Mouse (Mus musculus) lung, postnatal 25 days (tissue): Measurements from ENCODE around the gene Dhx30.
"Not testable (repeated sequence)": the region's sequence is repeated elsewhere in the genome, so short reads cannot be mapped to it uniquely, and the experiment has no call there.

Source experiments
- DNase-seq: peaks from one replicate; pipeline ENCODE4 v3.0.0; 2022; ENCODE audit warnings: low spot score

Dhx30 gene

GRCm38 (mm10) chr9:110117779-110118139, at the start of gene Dhx30:
Dhx30 (minus strand) TSS chr9:110117830.
- DNase-seq = no peak

GRCm38 (mm10) chr9:110163071-110163470, 45.4 kb upstream of the Dhx30 start:
- DNase-seq = no peak

GRCm38 (mm10) chr9:110162441-110162840, 44.8 kb upstream of the Dhx30 start:
- DNase-seq = no peak

- not testable (repeated sequence) for DNase-seq
Measured at GRCm38 (mm10) chr9:110160486-110160885, 42.9 kb upstream of the Dhx30 start.

GRCm38 (mm10) chr9:110159036-110159435, 41.4 kb upstream of the Dhx30 start:
- DNase-seq = no peak

- DNase-seq = no peak
Measured at GRCm38 (mm10) chr9:110148598-110148997, 31.0 kb upstream of the Dhx30 start.

GRCm38 (mm10) chr9:110142097-110142496, 24.5 kb upstream of the Dhx30 start:
- no peak for DNase-seq

- no peak for DNase-seq
Measured at GRCm38 (mm10) chr9:110139119-110139518, 21.5 kb upstream of the Dhx30 start.

- DNase-seq = no peak
Measured at GRCm38 (mm10) chr9:110134176-110134575, 16.5 kb upstream of the Dhx30 start.

GRCm38 (mm10) chr9:110132921-110133320, 15.3 kb upstream of the Dhx30 start:
- no peak for DNase-seq

GRCm38 (mm10) chr9:110132201-110132605, 14.6 kb upstream of the Dhx30 start:
- DNase-seq = no peak

GRCm38 (mm10) chr9:110131525-110132197, 14.0 kb upstream of the Dhx30 start:
- peak; percentile 99 for DNase-seq

- DNase-seq = no peak
Measured at GRCm38 (mm10) chr9:110130896-110131524, 13.4 kb upstream of the Dhx30 start.

- not testable (repeated sequence) for DNase-seq
Measured at GRCm38 (mm10) chr9:110124008-110124540, 6.4 kb upstream of the Dhx30 start.

GRCm38 (mm10) chr9:110123322-110123721, 5.7 kb upstream of the Dhx30 start:
- DNase-seq = no peak

GRCm38 (mm10) chr9:110121424-110121823, 3.8 kb upstream of the Dhx30 start:
- no peak for DNase-seq

GRCm38 (mm10) chr9:110118249-110118648, 619 bp upstream of the Dhx30 start:
- no peak for DNase-seq

GRCm38 (mm10) chr9:110116977-110117778, 452 bp downstream of the Dhx30 start, which contains the start of gene Smarcc1:
Smarcc1 (plus strand) TSS chr9:110117708.
- peak; percentile 86 for DNase-seq

GRCm38 (mm10) chr9:110116353-110116976, 1.2 kb downstream of the Dhx30 start:
- DNase-seq = no peak

- DNase-seq = peak; percentile 92
Measured at GRCm38 (mm10) chr9:110100627-110101600, 16.7 kb downstream of the Dhx30 start.

- no peak for DNase-seq
Measured at GRCm38 (mm10) chr9:110097791-110098190, 19.8 kb downstream of the Dhx30 start.
